Mouse (Mus musculus): Measurements from ENCODE around the gene Lsm4.

Lsm4 gene

GRCm38 (mm10) chr8:70681410-70681809, 8.4 kb downstream of the Lsm4 start:
- no peak for DNase-seq

DNA sequence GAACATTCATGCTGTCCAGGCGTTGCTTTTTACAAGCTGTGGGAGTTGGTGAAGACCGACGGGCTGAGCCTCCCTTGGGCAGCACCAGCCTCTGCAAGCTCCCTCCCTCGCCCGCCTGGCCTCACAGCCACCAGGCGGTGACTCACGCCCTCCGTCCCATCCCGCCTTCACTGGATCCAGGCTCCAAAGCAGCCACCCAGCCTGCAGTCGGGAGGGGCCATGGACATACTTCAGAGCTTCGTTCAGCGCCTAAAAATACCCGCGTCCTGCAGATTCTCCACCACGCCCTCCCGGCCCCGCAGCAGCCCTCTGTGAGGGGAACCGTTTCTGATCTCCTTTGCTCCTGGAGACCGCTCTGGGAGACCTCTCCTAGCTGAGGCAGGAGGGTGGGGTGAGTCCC, 9.1 kb downstream of the Lsm4 start:
- DNase-seq = peak; percentile 93

DNA sequence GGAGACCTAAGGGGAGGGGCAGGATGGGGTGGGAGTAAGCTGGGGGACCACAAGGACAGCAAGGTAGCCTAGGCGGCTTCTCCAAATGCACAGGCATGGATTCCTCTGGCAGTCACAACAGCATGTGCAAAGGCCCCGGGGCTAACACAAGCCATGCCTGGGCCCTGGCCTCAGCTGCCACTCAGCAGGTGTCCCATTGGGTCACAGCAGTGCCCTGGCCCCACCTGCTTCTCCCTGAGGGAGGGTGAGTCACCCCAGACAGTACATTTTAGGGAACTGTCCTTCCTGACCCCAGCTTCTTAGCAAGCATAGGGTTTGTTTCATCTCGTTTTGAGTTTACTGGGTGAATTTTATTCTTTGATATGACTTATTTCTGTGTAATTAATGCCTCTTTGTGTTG, 9.6 kb downstream of the Lsm4 start:
- DNase-seq = no peak

DNA sequence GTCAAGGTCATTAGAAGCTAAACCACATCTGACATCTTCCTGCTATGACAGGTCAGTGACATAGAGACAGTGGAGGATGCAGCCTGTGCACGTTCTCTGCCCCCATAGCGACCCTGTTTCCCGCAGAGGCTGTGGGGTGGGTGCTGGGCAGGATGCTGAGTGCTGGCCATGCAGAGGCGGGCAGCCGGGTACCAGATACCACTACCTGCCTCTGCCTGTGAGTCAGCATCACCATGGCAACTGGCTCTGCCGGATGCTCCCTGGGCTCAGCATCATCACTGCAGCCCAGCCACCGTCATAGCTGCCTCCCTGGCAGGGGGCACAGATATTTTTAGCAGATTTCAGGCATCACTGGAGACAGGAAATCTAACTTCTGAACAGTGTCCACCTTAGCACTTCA, 11.2 kb downstream of the Lsm4 start:
- no peak for DNase-seq

- DNase-seq = peak; percentile 87
These were observed 14.5 kb downstream of the Lsm4 start for GRCm38 (mm10) chr8:70687576-70687975.

GRCm38 (mm10) chr8:70688136-70688535, 15.1 kb downstream of the Lsm4 start:
- no peak for DNase-seq

GRCm38 (mm10) chr8:70689892-70690390, 16.9 kb downstream of the Lsm4 start:
- DNase-seq = no peak

- no peak for DNase-seq
These were observed 18.2 kb downstream of the Lsm4 start for GRCm38 (mm10) chr8:70691230-70691629.

GRCm38 (mm10) chr8:70691727-70692231, 18.7 kb downstream of the Lsm4 start:
- DNase-seq = no peak

DNA sequence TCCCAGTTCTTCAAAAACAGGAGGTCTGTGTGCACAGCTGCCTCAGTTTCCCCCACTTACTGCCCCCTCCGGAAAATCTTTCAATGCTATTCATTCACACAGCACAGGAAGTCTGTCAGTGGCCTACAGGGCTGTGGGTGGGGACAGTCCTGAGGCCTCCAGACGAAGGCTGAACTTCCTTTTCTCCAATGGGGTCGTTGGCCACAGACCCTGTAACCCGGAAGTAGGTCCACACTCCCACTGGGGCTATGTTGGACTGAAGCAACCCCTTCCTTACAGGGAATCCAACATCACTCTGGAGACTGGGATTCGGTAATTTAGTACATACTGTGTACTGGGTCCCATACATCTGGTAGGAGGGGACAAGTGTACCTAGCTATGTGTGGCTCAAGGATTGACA, 20.6 kb downstream of the Lsm4 start:
- DNase-seq = no peak

- peak; percentile 70 for DNase-seq
These were observed 22.4 kb downstream of the Lsm4 start for GRCm38 (mm10) chr8:70695318-70696018.

DNA sequence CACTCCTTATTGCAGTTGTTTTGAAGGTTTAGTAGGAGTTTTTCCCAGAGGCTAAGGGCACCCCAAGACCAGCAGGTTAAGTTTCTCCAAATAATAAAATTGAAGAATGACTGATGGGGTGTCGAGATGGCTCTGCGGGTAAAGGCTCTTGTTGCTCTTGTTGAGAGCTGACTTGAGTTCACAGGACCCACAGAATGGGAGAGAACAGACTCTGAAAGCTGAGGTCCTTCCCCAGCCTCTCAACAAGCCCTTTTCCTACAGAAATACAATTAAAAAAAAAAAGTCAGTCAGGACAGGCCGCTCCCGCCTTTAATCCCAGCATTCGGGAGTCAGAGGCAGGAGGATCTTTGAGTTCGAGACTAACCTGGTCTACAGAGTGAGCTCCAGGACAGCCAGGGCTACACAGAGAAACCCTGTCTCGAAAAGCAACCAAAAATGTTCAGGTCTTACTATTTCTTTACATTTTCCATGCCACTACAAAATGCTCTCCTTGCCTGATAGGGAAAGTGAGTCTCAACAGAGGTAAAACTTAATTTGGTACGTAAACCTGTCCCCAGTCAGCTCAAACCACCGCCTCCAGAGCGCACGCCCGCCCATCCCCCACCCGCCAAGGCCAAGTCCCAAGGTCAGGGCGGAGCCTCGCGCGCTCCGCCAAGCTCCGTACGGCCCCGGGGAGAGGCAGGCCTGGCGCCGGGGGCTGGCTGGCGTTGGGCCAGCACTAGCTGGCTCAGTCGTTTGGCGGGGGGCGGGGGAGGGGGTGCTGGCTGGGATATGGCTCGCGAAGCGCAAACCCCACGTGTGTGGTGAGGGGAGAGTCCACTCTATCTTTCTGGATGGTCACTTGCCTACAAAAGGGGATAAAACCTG, 23.2 kb downstream of the Lsm4 start:
- peak; percentile 85 for DNase-seq

DNA sequence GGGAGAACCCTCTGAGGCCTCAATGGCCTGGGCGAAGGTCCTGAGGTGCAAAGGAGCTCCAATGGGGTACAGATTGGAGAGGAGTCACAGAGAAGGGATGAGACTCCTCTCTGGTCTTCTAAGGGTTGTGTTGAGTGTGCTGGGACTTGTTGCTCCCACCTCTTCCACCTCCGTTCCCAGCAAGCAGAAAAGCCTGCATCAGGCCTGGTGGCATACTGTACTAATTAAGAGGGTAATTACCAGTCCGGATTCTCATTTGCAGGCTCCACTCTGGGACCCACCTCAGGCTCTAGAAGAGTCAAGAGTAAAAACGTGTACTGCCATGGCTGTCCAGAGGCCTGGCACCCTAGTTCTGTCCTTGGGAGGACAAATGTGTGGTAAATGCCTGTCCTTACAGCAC, 23.9 kb downstream of the Lsm4 start:
- no peak for DNase-seq

GRCm38 (mm10) chr8:70697366-70698250, 24.6 kb downstream of the Lsm4 start:
- DNase-seq = no peak

DNA sequence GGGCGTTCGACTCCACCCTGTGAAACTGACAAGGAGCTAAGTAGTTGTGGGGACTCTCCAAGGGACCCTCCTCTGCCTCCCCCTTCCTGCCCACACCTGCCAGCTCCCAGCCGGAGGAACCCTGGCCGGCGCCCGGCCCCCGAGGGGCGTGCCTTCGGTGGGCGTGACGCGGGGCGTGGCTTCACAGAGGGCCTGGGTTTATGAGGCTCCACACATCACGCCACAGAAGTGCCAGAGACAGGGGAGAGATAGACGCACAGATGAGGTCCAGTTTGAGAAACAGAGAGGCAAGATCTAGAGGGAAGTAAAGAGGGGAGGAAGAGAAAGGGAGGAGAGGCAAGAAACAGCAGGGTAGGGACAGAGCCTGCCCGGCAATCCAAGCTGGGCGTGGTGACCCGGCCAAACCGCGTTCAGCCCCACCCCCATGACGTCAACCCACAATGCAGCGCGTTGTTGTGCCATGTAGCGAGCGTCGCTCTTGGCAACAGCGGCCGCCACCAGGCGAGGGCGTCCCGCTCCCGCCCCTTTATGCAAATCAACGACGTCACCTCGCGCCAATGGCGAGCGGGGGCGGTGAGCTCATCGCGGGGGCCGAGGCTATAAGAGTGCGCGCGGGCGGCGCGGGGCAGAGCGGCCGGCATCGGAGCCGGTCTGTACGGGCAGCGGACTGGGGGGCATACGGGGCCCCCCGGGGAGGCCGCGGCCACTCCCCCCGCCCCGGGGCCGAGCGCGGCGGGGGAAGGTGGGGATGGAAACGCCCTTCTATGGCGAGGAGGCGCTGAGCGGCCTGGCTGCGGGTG, 25.5 kb downstream of the Lsm4 start, which contains the start of gene Jund:
Jund (plus strand) TSS at position 640 of the 800 bp plus-strand sequence.
- DNase-seq = peak; percentile 99

DNA sequence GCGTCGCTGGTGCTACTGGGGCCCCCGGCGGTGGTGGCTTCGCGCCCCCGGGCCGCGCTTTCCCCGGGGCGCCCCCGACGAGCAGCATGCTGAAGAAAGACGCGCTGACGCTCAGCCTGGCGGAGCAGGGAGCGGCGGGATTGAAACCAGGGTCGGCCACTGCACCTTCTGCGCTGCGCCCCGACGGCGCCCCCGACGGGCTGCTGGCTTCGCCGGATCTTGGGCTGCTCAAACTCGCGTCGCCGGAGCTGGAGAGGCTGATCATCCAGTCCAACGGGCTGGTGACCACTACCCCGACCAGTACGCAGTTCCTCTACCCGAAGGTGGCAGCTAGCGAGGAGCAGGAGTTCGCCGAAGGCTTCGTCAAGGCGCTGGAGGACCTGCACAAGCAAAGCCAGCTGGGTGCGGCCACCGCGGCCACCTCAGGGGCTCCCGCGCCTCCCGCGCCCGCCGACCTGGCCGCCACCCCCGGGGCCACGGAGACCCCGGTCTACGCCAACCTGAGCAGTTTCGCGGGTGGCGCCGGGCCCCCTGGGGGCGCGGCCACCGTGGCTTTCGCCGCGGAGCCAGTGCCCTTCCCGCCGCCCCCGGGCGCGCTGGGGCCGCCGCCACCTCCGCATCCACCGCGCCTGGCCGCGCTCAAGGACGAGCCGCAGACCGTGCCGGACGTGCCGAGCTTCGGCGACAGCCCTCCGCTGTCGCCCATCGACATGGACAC, 26.2 kb downstream of the Lsm4 start:
- DNase-seq = peak; percentile 70

GRCm38 (mm10) chr8:70699834-70700554, 26.9 kb downstream of the Lsm4 start:
- peak; percentile 87 for DNase-seq

GRCm38 (mm10) chr8:70700555-70700922, 27.5 kb downstream of the Lsm4 start:
- peak; percentile 95 for DNase-seq

DNA sequence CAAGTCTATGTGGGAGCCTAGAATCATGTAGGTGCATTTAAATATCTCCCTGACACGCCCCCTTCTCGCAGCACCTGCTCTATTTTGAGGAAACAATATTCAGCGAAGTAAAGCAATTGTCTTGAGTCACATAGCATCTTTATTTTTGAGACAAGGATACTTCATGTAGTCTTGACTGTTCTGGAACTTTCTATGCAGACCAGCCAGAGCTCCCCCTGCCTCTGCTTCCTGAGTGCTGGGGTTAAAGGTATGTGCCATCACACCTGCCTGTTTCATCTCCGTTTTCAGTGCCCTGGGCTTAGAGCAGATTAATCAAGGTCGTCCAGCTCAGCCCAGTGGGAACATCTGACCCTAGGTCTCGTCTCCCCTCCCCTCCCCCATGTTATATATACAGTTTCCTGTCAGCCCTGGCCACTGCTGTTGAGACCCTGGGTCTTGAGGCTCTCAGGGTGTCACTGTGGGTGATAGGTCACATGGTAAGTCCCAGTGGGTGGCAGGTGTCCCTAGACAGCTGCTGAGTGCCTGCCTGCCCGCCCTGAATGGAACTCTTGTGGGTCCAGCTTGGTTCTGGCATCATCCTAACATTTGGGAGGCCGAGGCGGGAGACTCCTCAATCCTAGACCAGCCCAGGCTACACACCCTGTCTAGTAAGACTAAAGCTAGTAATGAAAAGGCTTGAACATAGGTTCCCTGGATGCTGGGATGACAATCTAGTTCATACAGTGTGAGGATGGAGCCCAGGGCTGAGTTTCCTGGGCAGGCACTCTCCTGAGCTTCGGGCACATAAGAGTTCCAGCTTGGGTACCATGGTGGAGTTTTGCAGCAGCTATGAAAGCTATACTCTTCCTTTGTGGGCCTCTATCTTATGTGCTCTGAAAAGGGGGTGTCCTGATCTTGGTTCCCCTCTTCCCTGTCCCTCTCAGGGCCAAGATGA, 28.3 kb downstream of the Lsm4 start:
- DNase-seq = no peak

Measured in lung, postnatal 10 days (tissue).